Mouse (Mus musculus) thymus, adult 2 months (tissue): Measurements from ENCODE around the gene Sebox.

Source experiments
- CTCF ChIP-seq: fragments of 200-500 bp; IDR thresholded peaks from 2 replicates; pipeline ENCODE4 v1.5.1; 2012; ENCODE audit warnings: mild to moderate bottlenecking, control low read depth, low read length, moderate library complexity, borderline replicate concordance; ENCODE audit not compliant: control insufficient read depth, poor library complexity, insufficient read depth; ENCODE audit errors: extremely low read depth
- POLR2A ChIP-seq: fragments of 200-500 bp; IDR thresholded peaks from 2 replicates; pipeline ENCODE4 v1.6.1; 2012; ENCODE audit warnings: mild to moderate bottlenecking, low read length, control low read depth, moderate library complexity; ENCODE audit not compliant: control insufficient read depth, poor library complexity, insufficient read depth; ENCODE audit errors: extremely low read depth

DNA sequence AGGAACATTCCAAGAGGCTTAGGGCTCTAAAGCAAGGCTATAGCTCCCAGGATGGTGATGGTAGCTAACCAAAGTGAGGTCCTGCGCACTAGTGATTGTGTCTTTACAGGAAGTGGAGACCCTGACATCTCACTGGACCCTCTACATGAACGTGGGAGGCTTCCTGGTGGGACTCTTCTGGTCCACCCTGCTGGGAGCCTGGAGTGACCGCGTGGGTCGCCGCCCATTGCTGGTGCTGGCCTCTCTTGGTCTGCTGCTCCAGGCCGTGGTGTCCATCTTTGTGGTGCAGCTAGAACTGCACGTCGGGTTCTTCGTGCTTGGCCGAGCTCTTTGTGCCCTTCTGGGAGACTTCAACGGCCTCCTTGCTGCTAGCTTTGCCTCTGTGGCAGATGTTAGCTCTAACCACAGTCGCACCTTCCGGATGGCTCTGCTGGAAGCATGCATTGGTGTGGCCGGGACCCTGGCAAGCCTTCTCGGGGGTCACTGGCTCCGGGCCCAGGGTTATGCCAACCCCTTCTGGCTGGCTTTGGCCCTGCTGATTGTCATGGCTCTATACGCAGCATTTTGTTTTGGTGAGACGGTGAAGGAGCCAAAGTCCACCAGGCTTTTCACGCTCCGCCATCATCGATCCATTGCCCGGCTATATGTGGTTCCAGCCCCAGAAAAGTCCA is 36.9 kb upstream of the Sebox start:
- no peak for TF ChIP-seq POLR2A
- TF ChIP-seq CTCF, result no peak
